Mouse (Mus musculus) hindbrain, embryonic 12.5 days (tissue): Measurements from ENCODE around the gene Lefty1. TPM values are rescaled to one million over a fixed set of nuclear protein-coding genes. Genes with fewer than 3 reads are reported as not detected.
A peak's percentile ranks its signal among the peaks of the same experiment; 100 is the strongest.
"Not testable (repeated sequence)": the region's sequence is repeated elsewhere in the genome, so short reads cannot be mapped to it uniquely, and the experiment has no call there.

Experiments
- ATAC-seq: fragments of 200-750 bp; cut with Nextera tagmentation; 2 replicates; pipeline ENCODE4 v1.8.0; 2017; ENCODE audit warnings: moderate TSS enrichment; ENCODE audit not compliant: low FRiP score
- H3K27ac ChIP-seq: fragments of 300-500 bp; sonication (generic); 2 replicates; pipeline ENCODE4 v1.5.1; 2016; ENCODE audit warnings: mild to moderate bottlenecking
- H3K27me3 ChIP-seq: fragments of 300-500 bp; sonication (generic); 2 replicates; pipeline ENCODE4 v1.6.1; 2016; ENCODE audit warnings: mild to moderate bottlenecking
- H3K36me3 ChIP-seq: fragments of 300-500 bp; sonication (generic); 2 replicates; pipeline ENCODE4 v1.6.1; 2016; ENCODE audit warnings: mild to moderate bottlenecking
- H3K4me1 ChIP-seq: fragments of 300-500 bp; sonication (generic); 2 replicates; pipeline ENCODE4 v1.6.1; 2016
- H3K4me2 ChIP-seq: fragments of 300-500 bp; sonication (generic); replicated peaks from 2 replicates; pipeline ENCODE4 v1.6.1; 2016; ENCODE audit warnings: mild to moderate bottlenecking
- H3K4me3 ChIP-seq: fragments of 300-500 bp; sonication (generic); 2 replicates; pipeline ENCODE4 v1.5.1; 2016; ENCODE audit warnings: mild to moderate bottlenecking
- H3K9ac ChIP-seq: fragments of 300-500 bp; sonication (generic); 2 replicates; pipeline ENCODE4 v1.6.1; 2016; ENCODE audit warnings: mild to moderate bottlenecking, moderate library complexity
- H3K9me3 ChIP-seq: fragments of 300-500 bp; sonication (generic); replicated peaks from 2 replicates; pipeline ENCODE4 v1.6.1; 2016; ENCODE audit warnings: mild to moderate bottlenecking
- WGBS: fragments of 180-500 bp; shearing (Covaris S2); methylation state at CpG from one replicate; pipeline ENCODE4 v1.1.7; 2016; 5-methylcytosine and 5-hydroxymethylcytosine counted together
- polyA plus RNA-seq: library from polyadenylated mRNA; unstranded; fragments of >200 nt; fragmentation: Nextera tagmentation; extraction: Ambion mirVana; gene quantifications from 2 replicates; pipeline ENCODE4 v1.2.1, GENCODE M21; 2016

The Lefty1 gene
- polyA plus RNA-seq, 1 experiment from 2014 or later, result 0.46 TPM

DNA sequence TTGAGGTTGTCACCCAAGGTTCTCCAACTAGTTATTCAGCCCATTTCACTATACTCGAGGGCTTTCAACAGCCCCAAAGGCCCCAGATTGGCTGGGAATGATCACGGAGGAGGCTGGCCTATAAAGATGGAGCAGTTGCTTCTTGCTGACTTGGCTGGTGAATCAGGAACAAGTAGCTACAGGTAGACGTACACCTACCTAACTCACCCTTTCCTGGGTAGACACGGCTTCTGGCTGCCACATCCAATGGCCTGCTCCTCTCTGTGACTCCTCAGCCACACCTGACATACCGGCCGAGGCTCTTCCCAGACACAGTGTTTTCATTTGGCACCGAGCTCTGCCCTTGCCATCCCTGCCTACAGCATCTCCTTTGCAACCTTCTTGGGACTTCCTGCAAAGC, 32.4 kb downstream of the Lefty1 start:
- no peaks in the 10 kb centered on the region for H3K9me3 ChIP-seq
- H3K4me2 ChIP-seq, result no peak overlapping the region
- H3K4me1 ChIP-seq, result no peaks in the 10 kb centered on the region
- 93% methylated on average over 7 of the region's 7 CpGs for WGBS
- no peak for ATAC-seq
- no peaks in the 10 kb centered on the region for H3K27me3 ChIP-seq
- no peak overlapping the region for H3K9ac ChIP-seq
- no peaks in the 10 kb centered on the region for H3K36me3 ChIP-seq
- no peak overlapping the region for H3K27ac ChIP-seq
- H3K4me3 ChIP-seq, result no peak overlapping the region

DNA sequence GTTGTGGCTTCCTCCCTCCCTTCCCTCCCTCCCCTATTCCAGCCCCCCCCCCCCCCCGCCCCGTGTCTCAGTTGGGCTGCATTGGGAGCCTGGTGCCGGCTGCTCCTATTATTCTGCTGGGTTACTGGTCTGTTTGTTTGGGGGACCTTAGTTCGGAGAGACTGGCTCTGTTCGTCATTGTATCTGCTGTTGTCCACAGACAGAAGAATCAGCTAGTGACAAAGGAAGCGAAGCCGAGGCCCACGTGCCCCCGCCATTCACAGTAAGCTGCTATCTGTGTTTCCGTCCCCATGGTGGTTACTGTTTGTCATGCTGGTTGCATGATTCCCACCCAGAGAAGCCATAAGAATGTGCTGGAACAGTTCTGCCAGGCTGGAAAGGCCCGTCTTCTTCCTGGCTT, 38.1 kb downstream of the Lefty1 start:
- WGBS, result 70% methylated on average over 10 of the region's 11 CpGs
- Histone ChIP-seq H3K36me3 (no peaks in the 10 kb centered on the region), H3K27me3 (no peaks in the 10 kb centered on the region), H3K4me2 (no peak overlapping the region), H3K9me3 (no peaks in the 10 kb centered on the region), H3K4me1 (no peaks in the 10 kb centered on the region), H3K9ac (no peak overlapping the region), H3K27ac (no peak overlapping the region), H3K4me3 (no peak overlapping the region)
- ATAC-seq, result no peak

DNA sequence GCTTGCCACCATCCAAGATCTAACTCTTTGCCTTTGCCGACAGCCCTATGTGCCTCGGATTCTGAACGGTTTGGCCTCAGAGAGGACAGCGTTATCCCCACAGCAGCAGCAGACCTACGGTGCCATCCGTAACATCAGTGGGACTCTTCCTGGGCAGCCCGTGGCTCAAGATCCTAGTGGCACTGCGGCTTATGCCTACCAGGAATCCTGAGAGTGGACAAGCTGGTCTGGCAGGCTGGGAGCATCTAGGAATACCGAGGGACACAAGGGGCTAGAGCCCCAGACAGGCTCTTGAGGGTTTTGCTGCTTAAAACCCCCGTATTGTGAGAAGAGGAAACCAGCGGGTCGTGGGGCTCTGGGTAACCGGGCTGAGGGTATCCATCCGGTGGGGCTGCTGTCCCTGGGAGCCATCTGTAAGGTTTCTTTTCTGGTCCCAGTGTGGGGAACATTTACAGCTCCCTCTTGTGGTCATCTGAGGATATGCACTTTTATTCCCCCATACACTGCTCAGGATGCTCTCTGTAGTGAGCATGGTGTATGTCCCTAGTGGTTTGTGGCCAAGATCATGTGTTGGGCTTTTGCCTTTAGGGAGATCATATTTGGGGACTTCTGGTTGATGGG, 39.4 kb downstream of the Lefty1 start:
- 0 out of 2 replicates have a peak, but pooled peaks have one; percentile 47 for ATAC-seq
- no peak overlapping the region for H3K4me3 ChIP-seq
- WGBS, result 66% methylated on average over 14 of the region's 14 CpGs

DNA sequence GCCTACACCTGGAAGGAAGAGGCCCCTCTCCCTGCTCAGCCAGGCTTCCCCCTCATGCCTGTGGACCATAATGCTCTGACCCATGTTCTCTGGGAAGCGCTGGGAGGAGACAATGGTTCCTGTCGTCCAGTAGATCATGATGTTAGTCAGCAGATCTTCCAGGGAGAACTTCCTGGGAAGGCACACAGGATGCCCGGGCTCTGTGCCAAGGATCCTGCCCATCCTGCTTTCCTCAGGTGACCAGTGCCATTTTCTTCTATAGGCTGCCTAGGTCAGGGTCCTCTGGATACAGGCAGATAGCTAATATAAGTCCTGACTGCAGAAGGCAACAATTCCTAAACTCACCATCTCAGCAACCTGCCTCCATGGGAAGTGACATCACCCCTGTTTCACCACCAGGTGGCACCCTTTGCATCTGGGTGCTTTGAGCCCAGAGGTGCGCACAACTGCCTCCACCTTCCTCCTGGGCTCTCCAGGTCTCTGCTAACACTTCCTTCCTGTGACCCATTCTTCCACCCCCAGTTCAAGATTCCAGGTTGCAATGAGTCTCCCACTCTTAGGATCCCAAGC, 41.4 kb downstream of the Lefty1 start:
- Histone ChIP-seq H3K4me2 (no peak overlapping the region), H3K9me3 (no peaks in the 10 kb centered on the region), H3K4me1 (no peaks in the 10 kb centered on the region), H3K4me3 (no peak overlapping the region), H3K27ac (no peak overlapping the region), H3K27me3 (no peaks in the 10 kb centered on the region), H3K9ac (no peak overlapping the region), H3K36me3 (no peaks in the 10 kb centered on the region)
- no peak for ATAC-seq
- 54% methylated on average over 4 of the region's 4 CpGs for WGBS

More for the DNA sequence above, 39.4 kb downstream of the Lefty1 start:
- Histone ChIP-seq H3K27ac (no peak overlapping the region), H3K4me1 (no peaks in the 10 kb centered on the region), H3K36me3 (no peaks in the 10 kb centered on the region), H3K4me2 (no peak overlapping the region), H3K27me3 (no peaks in the 10 kb centered on the region), H3K9me3 (no peaks in the 10 kb centered on the region), H3K9ac (no peak overlapping the region)

DNA sequence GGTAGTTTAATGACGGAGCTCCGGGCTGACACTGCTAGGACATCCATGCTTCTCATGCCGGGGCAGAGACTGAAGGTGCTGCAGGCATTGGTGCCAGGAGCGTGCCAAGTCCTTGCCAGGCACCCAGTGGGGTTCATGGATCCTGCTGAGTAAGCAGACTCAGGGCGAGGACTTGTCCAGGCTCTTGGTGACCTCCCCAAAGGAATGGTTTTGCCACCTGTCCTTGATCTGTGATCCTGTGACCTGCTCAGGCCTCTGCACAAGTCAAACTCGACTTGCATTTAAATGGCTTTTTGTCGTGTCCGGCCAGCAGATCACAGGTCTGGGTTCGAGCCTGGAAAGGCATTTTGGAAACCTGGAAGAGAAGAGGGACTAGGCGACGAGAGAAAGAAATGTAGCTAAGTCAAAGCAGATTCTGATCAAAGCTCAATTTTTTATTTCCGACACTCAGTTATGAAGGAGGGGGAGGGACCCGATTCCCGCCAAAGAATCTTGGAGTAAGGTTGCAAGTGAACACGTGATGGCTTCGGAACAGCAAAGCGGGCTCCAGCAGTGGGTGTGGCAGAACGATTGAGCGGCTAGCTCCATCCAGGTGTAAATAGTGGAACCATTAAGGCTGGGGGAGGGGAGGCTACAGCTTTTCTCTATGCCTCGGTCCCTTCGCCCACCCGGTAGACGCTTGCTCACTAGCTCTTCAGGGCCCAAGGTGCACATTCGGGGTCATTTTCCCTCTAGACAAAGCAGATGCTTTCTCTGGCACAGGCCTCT, 44.8 kb downstream of the Lefty1 start:
- Histone ChIP-seq H3K4me3 (no peak overlapping the region), H3K36me3 (no peaks in the 10 kb centered on the region), H3K27me3 (no peaks in the 10 kb centered on the region), H3K4me2 (no peak overlapping the region), H3K27ac (no peak overlapping the region), H3K9me3 (no peaks in the 10 kb centered on the region), H3K9ac (no peak overlapping the region), H3K4me1 (no peaks in the 10 kb centered on the region)
- ATAC-seq, result no peak
- whole genome bisulfite sequencing, result 84% methylated on average over 24 of the region's 24 CpGs

DNA sequence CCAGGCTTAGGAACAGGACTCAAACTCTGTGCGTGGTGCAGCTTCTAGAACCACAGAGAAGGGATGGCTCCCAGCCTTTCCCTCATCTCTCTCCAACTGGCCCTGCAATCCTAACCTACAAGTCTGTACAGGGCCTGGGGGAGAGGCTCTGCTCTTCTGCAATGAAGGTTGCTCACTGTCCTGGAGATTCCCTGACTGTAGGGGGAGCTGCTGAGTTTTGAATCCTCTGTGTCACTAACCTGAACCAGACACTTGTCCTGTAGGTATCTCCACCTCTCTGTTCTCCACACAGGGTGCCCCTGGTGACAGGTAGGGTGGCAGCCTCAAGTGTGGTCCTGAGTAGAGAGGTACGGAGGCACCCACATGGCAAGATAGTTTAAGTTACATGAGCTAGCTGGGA, 45.6 kb downstream of the Lefty1 start:
- no peak overlapping the region for H3K4me2 ChIP-seq
- H3K36me3 ChIP-seq, result no peaks in the 10 kb centered on the region
- H3K27ac ChIP-seq, result no peak overlapping the region
- H3K4me1 ChIP-seq, result no peaks in the 10 kb centered on the region
- no peaks in the 10 kb centered on the region for H3K9me3 ChIP-seq
- H3K4me3 ChIP-seq, result no peak overlapping the region
- WGBS, result 68% methylated on average over 2 of the region's 2 CpGs
- no peak overlapping the region for H3K9ac ChIP-seq
- H3K27me3 ChIP-seq, result no peaks in the 10 kb centered on the region
- ATAC-seq, result no peak

DNA sequence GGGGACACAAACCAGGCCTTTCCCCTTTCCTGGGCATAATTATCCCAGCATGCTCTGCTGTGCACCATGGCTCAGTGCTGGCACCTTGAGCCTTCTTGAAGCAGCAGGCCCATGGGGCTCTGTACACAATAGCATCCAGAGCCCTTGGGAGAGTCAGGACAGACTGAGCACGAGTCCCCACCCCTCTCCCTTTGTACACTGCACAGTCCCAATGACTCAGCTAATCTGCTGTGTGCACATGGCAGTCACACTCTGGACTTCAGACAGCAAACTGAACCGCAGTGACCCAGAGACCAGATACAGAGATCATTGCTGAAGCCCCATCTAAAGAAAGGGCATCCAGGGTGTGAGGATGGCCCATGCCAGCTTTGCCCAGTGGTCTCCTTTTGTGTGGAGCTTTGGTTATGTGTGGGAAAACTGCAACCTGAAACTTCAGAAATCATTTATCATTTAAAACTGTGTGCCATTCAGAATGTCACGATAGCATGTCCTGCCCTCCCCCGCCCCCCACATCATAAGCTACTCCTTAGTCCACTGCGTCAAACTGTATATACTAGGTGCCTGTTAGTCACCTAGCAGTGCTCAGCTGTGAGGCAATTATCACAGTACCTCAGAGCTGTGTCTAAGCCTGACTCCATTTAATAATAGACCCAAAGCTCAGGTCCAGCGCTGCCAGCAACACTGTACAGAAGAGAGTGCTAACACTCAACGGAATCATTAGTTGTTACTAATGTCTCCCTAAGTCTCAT, 46.6 kb downstream of the Lefty1 start:
- H3K27ac ChIP-seq, ATAC-seq, H3K36me3 ChIP-seq, H3K27me3 ChIP-seq, H3K9me3 ChIP-seq, H3K4me2 ChIP-seq, H3K9ac ChIP-seq, H3K4me1 ChIP-seq, H3K4me3 ChIP-seq: not testable (repeated sequence)
- WGBS, result 80% methylated on average over 7 of the region's 7 CpGs

DNA sequence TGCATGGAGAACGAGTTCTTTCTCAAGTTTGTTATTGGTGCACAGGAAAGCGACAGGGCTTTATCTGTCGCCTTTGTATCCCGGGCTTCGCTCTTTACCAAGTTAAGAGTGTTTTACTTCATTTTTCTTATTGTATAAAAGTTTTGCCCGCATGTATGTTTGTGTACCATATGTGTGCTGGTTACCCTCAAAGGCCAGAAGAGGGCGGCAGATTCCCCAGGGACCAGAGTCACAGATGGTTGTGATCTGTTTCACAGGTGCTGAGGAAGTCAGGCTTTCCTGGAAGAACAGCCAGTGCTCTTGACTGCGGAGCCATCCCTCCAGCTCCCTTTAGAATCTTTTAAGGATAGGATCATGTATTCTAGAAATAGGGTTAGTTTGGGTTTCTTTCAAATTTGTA, 51.9 kb downstream of the Lefty1 start:
- no peaks in the 10 kb centered on the region for H3K4me1 ChIP-seq
- no peak overlapping the region for H3K4me2 ChIP-seq
- no peak for ATAC-seq
- H3K36me3 ChIP-seq, result no peaks in the 10 kb centered on the region
- H3K27me3 ChIP-seq, result no peaks in the 10 kb centered on the region
- 88% methylated on average over 8 of the region's 8 CpGs for WGBS
- no peak overlapping the region for H3K27ac ChIP-seq
- no peak overlapping the region for H3K4me3 ChIP-seq
- no peak overlapping the region for H3K9ac ChIP-seq
- no peaks in the 10 kb centered on the region for H3K9me3 ChIP-seq

DNA sequence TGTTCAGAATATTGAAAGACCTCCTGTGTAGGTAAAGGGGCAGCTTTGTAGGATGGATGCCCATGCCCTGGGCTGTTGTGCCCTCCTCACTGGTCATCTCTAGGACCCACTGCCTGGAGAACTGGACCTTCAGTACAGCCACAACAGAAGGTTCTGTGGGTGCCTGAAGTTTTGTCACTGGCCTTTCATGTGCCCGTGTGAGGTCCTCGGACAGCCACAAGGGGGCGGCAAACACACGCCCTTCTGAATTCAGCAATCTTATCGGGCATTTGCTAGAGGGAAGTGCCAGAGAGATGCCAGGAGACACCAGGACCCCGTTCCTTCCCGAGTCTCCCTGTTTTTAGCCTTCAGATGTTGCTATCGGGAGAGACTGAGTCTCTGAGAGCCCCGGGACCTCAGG, 52.9 kb downstream of the Lefty1 start:
- Histone ChIP-seq H3K4me2 (0 out of 2 replicates have a peak overlapping the region, but pooled peaks have one; percentile 31), H3K9me3 (no peaks in the 10 kb centered on the region), H3K4me3 (no peak overlapping the region), H3K36me3 (no peaks in the 10 kb centered on the region), H3K9ac (peak overlapping the region; percentile 32; the same call in 1 of the 2 replicates), H3K27ac (no peak overlapping the region), H3K27me3 (no peaks in the 10 kb centered on the region), H3K4me1 (no peaks in the 10 kb centered on the region)
- no peak for ATAC-seq
- 4% methylated on average over 9 of the region's 9 CpGs for WGBS

Other genes starting within 250 kb of the Lefty1 start
- gene Mixl1, start 238.0 kb upstream of the Lefty1 start, polyA plus RNA-seq, result 0.09 and 0.18 TPM in 2 replicates
- 31.5 and 32.7 TPM in 2 replicates for gene Acbd3, start 209.0 kb upstream of the Lefty1 start, polyA plus RNA-seq
- 3,274 and 3,635 TPM in 2 replicates for gene H3f3a, start 121.1 kb upstream of the Lefty1 start, polyA plus RNA-seq
- 35.6 and 39.7 TPM in 2 replicates for gene Sde2, start 83.9 kb upstream of the Lefty1 start, polyA plus RNA-seq
- gene Lefty2, start 41.9 kb upstream of the Lefty1 start, polyA plus RNA-seq, result 0.08 TPM in 1 of 2 replicates, not detected in the other
- 80.3 and 91.6 TPM in 2 replicates for gene Pycr2, start 30.7 kb upstream of the Lefty1 start, polyA plus RNA-seq
- gene Tmem63a, start 7.3 kb downstream of the Lefty1 start, polyA plus RNA-seq, result 6.9 and 7.2 TPM in 2 replicates
- 2.1 and 2.4 TPM in 2 replicates for gene Ephx1, start 85.9 kb downstream of the Lefty1 start, polyA plus RNA-seq
- gene 9130409I23Rik, start 116.2 kb downstream of the Lefty1 start, polyA plus RNA-seq, result 0.10 TPM in 1 of 2 replicates, not detected in the other
- 42.1 and 42.2 TPM in 2 replicates for gene Nvl, start 209.2 kb downstream of the Lefty1 start, polyA plus RNA-seq
- gene Cnih4, start 209.7 kb downstream of the Lefty1 start, polyA plus RNA-seq, result 60.7 and 63.1 TPM in 2 replicates